Mouse (Mus musculus): ENCODE data around the gene Sec16a.

DNA sequence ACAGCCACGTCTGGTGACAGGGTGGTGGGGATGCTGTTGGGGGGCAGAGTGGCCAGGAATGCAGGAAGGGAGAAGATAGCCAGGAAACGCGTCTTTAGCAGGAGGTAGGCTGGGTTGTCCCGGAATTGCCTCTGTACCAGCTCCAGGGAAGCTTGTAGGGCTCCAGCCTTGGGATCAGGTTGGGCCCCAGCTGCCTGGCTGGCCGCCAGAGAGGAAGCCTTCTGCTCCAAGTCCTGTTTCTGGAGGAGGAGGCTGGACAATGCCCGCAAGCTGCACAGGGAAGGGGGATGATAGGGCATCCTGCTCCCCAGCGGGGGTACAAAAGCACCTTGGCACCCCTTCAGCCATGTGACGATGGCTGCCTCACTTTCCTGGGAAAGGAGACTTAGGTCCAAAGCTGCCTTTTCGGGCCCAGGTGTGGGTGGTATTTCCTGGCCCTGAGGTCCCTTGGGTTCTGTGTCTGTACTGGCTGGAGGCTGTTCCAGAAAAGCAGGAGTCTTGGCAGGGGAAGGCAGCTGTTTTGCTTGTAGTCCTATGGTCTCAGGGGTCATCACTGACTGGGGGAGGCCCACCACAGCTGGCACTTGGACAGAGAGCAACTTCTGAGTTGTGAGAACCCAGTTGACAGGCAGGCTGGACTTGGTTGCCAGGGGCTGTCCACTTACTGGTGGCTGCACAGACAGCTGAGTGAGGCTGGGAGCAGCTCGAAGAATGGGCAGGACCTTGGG, 80.1 kb downstream of the Sec16a start:
- TF ChIP-seq CTCF (IDR thresholded peaks at IDR 0.05; ENCODE audit: low read depth, low read length) (no peak), POLR2A (IDR thresholded peaks at IDR 0.05; ENCODE audit: insufficient read depth, low read length) (no peak)
